Mouse (Mus musculus) liver, adult 2 months (tissue): ENCODE measurements at regions not wholly inside any gene's neighbourhood (a gene's known extent, or its start where the extent isn't known, plus 50 kb on each side); places are given as distances from the start of the nearest gene placed in this dataset.

Experiments
- CTCF ChIP-seq: fragments of 200-500 bp; IDR thresholded peaks from 2 replicates; pipeline ENCODE4 v1.5.1; 2011; ENCODE audit warnings: low read depth, low read length, control low read depth
- POLR2A ChIP-seq: fragments of 200-500 bp; IDR thresholded peaks from 2 replicates; pipeline ENCODE4 v1.6.1; 2011; ENCODE audit warnings: low read length, control low read depth; ENCODE audit not compliant: insufficient read depth; ENCODE audit errors: extremely low read depth

- TF ChIP-seq POLR2A (no peak), CTCF (no peak)
These were observed 211.5 kb downstream of the Basp1 start for GRCm38 (mm10) chr15:25202097-25202496.
